Mouse (Mus musculus): ENCODE measurements at regions not wholly inside any gene's neighbourhood (a gene's known extent, or its start where the extent isn't known, plus 50 kb on each side); places are given as distances from the start of the nearest gene placed in this dataset.

- TF ChIP-seq CTCF (conservative IDR thresholded peaks at IDR 0.05 in 1 of 2, IDR thresholded peaks at IDR 0.05 in 1 of 2; ENCODE audit: low read depth in 2 of 2, low read length in 2 of 2), result no peak
- no peak for TF ChIP-seq NELFE (IDR thresholded peaks at IDR 0.05; ENCODE audit: low read depth, low read length)
- TF ChIP-seq MEF2A (IDR thresholded peaks at IDR 0.05; ENCODE audit: borderline replicate concordance, low read depth, low read length), result no peak
- TF ChIP-seq CHD1 (IDR thresholded peaks at IDR 0.05; ENCODE audit: low read depth, low read length), result no peak
- no peak for TF ChIP-seq EP300 (IDR thresholded peaks at IDR 0.05; ENCODE audit: low read length)
- no peak for TF ChIP-seq RAD21 (IDR thresholded peaks at IDR 0.05; ENCODE audit: low read depth, low read length)
- no peak for TF ChIP-seq MAZ (IDR thresholded peaks at IDR 0.05; ENCODE audit: low read depth, low read length)
- no peak for TF ChIP-seq E2F4 (IDR thresholded peaks at IDR 0.05; ENCODE audit: insufficient replicate concordance, low read depth, low read length)
Observed at GRCm38 (mm10) chr11:90894236-90894635, 206.1 kb upstream of the Tom1l1 start.

Data from CH12.LX (cell line).